Mouse (Mus musculus): ENCODE data around the gene Chrna5.

DNA sequence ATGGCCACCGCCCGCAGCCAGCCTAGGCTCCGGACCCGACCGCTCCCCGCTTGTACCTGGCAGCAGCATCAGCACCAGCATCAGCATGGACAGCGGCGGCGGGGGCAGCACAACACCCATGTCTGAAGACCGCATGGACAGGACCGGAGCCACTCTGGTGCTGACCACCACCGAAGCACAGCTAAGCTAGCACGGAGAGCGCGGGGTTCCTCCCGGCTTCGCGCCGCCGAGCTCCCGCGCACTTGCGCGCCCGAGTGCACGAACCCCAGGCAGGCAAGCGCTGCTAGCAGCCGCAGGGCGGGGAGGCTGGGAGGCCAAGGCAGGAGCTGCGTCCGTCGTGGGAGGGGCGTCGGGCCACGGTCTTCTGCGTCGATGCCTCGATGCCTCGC lies 45.6 kb downstream of the Chrna5 start, which contains the start of gene Chrna3:
- no peak for TF ChIP-seq CTCF (IDR thresholded peaks at IDR 0.05; ENCODE audit: low read depth, low read length)
- no peak for TF ChIP-seq GATA1 (IDR thresholded peaks at IDR 0.05; ENCODE audit: borderline replicate concordance, low read length)
- no peak for TF ChIP-seq TAL1 (conservative IDR thresholded peaks at IDR 0.05; ENCODE audit: low read depth, low read length)

Measured in G1E (cell line).